Mouse (Mus musculus) kidney, postnatal 25 days (tissue): ENCODE measurements around the gene Ppp1r35.

Experiments
- DNase-seq, 2 experiments: peaks; one replicate each; pipeline ENCODE4 v3.0.0; 2021; ENCODE audit warnings: mixed read lengths in 2 of 2

Gene Ppp1r35

DNA sequence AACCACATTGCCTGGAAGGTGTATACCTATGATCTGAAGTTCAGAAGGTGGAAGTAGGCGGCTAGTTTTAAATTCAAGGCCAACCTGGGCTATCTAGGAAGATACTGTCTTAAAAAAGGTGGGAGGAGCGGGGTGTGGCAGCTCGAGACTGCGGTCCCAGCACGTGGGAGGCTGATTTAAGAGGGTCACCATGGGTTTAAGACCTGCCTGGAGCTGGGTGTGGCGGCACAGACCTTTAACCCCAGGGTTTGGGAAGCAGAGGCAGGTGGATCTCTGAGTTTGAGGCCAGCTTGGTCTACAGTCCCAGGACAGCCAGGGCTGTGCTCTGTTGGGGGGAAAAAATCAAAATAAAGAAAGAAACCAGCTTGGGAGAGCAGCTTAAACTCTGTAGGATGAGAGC, 26.7 kb upstream of the Ppp1r35 start:
- no peak for DNase-seq

GRCm38 (mm10) chr5:137753111-137753832, 25.4 kb upstream of the Ppp1r35 start:
- DNase-seq, result no peak

GRCm38 (mm10) chr5:137755425-137755824, 23.2 kb upstream of the Ppp1r35 start:
- no peak for DNase-seq

DNA sequence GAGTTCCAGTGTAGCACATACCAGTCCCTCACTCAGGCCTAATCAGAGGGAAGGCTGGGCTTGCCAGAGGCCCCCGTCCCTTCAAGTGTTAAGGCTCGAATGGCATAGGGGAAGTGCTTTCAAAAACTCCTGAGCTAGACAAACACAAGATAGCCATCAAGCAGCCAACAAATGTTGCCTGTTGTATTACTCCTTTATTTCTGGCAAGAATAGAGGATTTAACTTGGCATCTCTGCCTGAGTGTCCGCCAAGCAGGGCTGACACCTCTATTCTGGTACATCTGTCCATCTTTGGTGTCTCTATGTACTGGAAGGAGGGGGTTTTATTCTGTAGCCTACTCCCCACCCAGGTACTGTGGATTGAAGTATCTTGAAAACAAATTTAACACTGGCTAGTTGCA, 22.5 kb upstream of the Ppp1r35 start:
- no peak for DNase-seq

GRCm38 (mm10) chr5:137756882-137757661, 21.6 kb upstream of the Ppp1r35 start:
- DNase-seq, result peak; percentile 88 to 93

- peak; percentile 38 to 72 for DNase-seq
These were observed 20.8 kb upstream of the Ppp1r35 start for GRCm38 (mm10) chr5:137757887-137758286.

GRCm38 (mm10) chr5:137758921-137759534, 19.6 kb upstream of the Ppp1r35 start:
- DNase-seq, result no peak

DNA sequence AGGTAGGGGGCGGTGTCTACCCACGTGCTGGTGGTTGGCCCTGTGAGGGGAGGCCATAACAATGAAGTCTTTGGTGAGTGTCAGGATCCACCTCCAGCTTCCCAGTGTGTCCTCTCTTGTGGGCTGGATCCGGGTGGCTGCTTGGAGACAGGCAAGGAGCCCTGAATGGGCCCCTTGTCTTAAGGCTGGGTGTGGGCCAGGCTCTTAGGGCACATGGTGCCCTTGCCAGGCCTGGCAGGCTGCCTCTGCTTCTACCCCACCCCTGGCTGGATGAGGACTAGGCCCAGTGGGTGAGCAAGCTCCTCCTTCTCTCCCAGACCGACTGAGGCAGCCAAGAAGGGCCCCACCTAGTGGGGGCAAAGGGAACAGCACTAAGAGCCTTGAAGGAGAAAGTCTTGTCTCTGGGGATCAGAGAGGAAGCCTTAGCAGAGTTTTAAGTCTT, 18.7 kb upstream of the Ppp1r35 start:
- peak; percentile 91 to 96 for DNase-seq

GRCm38 (mm10) chr5:137764609-137765340, 13.9 kb upstream of the Ppp1r35 start:
- no peak for DNase-seq

DNA sequence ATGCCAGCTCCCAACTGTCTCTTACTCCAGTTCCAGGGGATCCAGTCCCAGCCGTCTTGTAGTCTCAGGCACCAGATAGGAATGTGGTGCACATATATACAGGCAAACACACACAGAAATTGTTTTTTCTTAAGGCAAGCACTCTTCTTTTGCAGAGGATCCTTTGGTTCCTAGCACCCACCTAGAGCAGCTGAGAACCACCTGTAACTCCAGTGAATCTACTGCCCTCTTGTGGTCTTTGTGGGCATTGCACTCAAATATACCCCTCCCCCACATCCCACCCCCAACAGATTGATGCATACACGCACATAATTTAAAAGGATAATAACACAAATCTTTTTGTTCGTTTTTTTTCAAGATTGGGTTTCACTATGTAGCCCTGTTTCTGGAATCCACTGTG, 12.4 kb upstream of the Ppp1r35 start:
- DNase-seq, result no peak

DNA sequence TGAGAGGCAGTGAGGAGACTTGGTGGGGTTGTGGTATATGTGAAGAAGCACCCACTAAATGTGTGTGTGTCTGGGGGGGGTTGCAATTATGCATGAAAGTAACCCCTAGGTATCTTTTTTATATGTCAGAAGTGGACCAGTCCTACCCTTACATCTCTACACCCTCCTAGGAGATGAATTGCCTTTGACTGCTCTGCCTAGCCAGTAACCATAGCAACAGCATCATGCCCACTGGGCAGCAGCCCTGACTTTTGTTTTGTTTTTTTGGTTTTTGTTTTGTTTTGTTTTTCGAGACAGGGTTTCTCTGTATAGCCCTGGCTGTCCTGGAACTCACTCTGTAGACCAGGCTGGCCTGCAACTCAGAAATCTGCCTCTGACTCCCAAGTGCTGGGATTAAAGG, 10.2 kb upstream of the Ppp1r35 start:
- no peak for DNase-seq

- DNase-seq, result no peak
These were observed 7.9 kb upstream of the Ppp1r35 start for GRCm38 (mm10) chr5:137770709-137771108.

GRCm38 (mm10) chr5:137772755-137773154, 5.9 kb upstream of the Ppp1r35 start:
- DNase-seq, result no peak

- no peak for DNase-seq
These were observed 2.9 kb upstream of the Ppp1r35 start for GRCm38 (mm10) chr5:137775587-137776290.

GRCm38 (mm10) chr5:137776408-137776918, 2.2 kb upstream of the Ppp1r35 start:
- peak; percentile 54 to 81 for DNase-seq

- DNase-seq, result no peak
These were observed 1.3 kb upstream of the Ppp1r35 start for GRCm38 (mm10) chr5:137777267-137777845.

DNA sequence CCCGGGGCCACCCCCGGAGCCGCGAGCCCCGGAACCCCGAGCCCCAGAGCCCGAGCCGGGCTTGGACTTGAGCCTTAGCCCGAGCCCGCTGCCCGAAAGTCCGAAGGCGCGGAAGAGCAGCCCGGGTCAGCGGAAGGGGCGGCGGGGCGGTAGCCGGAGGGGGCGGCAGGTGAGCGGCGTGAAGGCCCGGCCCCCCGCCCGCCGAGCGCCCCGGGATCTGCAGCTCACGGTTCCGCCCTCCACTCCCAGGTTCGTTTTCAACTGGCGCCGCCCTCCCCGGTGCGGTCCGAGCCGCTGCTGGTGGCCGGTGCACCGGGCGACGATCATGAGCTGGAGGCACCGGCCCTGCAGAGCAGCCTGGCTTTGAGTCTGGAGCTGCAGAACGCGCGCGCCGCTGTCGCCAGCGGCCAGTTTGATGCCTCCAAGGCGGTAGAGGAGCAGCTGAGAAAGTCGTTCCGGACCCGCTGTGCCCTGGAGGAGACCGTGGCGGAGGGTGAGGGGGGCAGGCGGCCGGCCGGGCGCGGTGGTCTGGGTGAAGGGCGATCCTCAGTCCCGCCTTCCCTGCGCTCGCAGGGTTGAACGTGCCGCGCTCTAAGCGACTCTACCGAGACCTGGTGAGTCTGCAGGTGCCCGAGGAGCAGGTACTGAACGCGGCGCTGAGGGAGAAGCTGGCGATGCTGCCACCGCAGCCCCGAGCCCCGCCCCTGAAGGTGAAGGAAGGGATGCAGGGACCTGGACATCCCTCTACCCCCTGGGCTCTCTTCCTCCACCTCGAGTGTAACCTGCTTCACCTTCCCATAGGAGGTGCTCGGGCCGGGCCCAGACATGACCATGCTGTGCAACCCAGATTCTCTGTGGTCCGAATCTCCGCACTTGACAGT, 644 bp downstream of the Ppp1r35 start:
- DNase-seq, result peak; percentile 52 to 81

DNA sequence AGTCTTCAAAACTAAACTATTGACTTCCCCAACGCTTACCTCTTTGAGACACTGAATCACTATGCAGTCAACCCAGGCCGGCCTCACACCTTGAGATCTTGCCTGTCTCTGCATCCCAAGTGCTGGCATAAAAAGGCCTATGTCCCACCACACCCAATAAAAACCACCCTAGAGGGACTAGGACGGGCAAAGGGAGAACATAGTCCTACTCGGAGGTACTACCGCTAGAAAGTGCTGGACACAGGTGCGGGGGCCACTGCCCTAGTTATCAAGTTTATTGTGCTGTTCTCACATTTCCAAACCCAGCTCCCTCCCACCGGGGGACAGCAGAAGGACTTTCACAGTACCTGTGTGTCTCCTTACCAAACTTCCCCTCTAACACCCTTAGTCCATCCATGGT, 3.0 kb downstream of the Ppp1r35 start:
- no peak for DNase-seq

DNA sequence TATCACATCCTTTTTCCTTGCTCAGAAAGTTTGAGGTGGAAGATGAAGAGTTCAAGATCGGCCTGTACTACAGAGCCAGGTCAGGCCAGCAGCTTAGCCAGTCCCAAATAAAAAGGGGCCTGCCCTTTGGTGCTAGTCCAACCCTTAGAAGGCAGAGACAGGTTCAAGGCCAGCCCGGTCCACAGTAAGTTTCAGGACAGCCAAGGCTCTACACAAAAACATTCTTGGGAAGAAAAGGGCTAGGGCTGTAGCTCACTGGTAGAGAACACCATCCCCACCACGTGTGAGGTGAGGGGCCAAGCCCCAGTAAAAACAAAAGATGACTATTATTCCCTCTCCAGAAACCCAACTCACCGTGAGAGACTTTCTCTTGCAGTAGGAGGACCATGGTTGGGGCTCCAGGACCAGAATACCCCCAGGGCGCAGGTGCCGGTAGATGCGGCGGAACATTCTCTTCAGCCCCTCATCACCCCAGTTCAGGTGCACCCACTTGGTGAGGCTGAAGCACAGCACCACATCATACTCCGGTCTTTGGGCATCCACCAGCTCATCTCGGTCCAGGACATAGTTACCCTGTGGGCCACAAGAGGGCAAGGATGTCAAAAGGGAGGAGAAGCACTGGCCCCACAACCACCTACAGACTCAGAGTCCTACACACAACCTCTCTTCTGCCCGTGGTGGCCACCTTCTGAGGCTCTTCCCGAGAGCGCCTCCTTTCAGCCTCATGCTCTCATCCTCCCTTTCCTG, 4.3 kb downstream of the Ppp1r35 start:
- DNase-seq, result no peak
